Mouse (Mus musculus) right cerebral cortex, adult 18-20 months (tissue): Measurements from ENCODE around the gene Fam209.

Experiments
- DNase-seq: peaks from one replicate; pipeline ENCODE4 v3.0.0; 2022; ENCODE audit warnings: mixed read lengths

The Fam209 gene

DNA sequence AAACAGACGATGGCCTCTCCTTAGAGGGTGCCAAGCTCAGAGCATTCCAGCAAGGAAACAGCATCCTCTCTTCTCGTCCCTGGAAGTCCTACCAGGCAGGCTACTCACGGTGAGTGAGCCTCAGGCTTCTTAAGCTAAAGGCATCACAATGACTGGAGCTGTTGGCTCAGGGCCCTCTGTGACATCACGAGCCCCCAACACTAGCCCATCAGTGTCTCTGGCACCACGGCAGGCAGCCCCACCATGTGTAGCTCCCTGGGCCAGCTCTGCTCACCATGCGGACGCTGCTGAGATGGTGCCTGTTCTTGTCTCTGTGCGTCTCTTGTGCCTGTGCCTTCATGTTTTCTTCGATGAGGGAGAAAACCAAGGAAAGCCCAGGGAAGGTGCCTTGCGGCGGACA, at the start of gene Fam209:
Fam209 (plus strand) TSS at position 203 of the 400 bp plus-strand sequence.
- DNase-seq, result no peak

DNA sequence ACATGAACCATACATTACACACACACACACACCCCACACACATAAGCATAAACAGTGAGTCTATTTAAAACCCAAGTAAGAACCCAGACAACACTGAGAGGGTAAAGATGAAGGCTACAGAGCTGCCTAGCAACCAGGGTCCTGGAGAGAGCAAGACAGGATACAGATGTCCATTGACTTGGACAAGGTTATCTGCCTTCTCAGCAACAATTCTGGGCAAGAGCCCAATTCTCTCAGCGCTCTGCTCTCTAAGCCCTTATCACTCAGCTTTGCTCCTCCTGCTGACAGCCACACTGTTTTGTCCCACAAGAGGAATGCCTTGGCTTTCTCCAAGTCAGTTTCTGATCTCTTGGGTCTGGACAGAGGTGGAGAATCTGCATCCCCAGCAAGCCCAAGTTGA, 41.7 kb upstream of the Fam209 start:
- no peak for DNase-seq

DNA sequence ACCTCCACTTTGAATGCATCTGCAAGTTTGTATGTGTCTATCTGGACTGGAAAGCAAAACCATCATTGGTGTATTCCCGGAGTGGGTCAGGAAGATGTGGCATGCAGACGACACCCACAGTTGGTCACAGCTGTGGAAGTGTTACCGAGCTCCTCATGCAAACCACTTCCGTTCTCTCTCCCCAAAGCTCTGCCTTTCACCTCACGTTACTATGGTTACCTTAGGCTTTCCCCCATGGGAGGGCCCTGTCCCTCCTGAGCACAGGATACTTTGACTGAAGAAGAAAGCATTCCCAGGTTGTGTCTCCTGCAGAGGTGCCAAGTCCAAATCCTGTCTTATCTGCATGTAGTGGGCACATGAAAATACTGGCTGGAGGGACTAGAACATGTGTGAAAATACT, 38.6 kb upstream of the Fam209 start:
- DNase-seq, result no peak

DNA sequence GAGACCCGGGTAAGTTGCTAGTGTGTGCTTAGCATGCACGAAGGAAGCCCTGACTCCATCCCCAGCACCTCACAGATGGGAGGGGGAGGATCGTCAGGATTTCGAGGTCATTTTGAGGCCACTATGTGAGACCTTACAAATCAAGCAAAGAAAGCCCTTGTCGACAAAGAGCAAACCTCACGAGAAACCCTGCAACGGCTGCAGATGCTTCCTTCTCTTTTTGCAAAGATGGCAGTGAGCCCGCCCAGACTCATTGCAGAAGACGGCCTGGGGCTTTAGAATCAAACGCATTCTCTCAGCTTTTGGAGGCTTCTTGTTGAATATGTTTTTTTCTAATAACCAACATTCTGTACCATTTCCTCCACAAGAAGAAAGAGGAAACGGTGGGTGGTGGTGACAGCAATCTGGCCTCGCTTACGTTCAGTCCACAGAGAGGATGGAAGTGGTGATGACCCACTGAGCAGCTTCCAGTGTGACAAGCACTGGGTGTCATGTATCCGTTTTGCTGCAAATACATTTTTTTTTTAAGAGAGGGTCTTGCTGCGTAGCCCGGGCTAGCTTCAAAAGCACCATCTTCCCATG, 34.9 kb upstream of the Fam209 start:
- DNase-seq, result no peak

DNA sequence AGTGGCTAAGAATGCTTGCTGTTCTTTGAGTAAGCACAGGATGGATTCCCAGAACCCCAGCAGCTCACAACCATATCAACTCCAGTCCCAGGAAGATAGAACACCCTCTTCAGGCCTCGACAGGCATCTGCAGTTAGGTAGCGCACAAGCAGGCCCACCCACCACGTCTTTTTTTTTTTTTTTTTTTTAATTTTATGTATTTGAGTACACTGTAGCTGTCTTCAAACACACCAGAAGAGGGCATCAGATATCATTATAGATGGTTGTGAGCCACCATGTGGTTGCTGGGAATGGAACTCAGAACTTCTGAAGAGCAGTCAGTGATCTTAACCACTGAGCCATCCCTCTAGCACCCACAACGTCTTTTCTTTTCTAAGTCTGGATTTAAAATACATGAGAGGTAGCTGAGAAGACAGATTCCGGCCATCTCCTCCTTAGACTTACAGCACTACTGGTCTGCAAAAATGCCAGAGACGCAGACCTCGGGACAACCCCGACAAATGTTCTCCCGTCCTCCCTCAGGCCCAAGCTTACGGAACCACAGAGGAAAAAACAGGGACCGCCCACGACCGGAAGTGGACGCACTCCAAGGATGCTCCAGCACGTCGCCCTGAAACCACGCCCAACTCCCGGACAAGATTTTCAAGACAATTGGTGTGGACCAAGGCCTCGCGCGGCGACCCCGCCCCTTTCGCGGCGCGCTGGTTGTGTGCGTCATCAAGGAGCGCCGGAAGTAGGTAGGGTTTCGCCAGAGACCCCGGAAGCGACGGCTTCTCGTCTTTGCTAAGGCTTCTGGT, 32.3 kb upstream of the Fam209 start, which contains the start of gene Rtf2:
Rtf2 (plus strand) TSS at position 714 of the 797 bp plus-strand sequence.
- DNase-seq, result peak; percentile 99

DNA sequence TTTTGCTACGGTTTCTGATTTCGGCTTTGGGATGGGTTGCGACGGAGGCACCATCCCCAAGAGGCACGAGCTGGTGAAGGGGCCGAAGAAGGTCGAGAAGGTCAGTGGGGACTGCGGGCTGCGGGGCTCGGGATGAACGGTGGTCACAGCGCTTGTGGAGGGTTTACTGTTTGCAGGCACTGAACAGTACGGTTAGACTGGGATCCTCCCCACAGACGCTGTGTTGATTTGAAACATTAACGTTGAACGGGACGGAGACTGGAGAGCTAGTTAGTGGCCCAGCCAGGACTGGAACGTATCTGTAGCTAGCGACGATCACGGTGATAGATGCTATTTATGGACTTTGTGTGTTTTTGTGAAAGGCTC, 31.7 kb upstream of the Fam209 start:
- DNase-seq, result no peak

DNA sequence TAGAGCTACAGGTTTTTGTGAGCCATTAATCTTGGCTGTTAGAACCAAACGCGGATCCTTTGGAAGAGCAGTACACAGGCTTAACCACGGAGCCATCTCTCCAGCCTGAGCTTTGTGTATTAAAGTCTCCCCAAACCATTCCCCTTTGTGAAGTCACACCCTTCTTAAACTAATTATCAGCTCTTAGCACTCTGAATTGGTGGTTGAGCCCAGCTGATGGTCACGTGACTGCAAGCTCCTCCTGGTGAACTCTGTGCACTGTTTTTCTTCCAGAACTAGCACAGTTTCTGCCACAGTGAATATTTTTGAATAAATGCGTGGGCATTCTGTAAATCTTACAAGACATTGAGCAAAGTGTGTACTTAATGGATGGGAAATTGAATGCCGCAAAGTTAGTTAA, 31.1 kb upstream of the Fam209 start:
- no peak for DNase-seq

DNA sequence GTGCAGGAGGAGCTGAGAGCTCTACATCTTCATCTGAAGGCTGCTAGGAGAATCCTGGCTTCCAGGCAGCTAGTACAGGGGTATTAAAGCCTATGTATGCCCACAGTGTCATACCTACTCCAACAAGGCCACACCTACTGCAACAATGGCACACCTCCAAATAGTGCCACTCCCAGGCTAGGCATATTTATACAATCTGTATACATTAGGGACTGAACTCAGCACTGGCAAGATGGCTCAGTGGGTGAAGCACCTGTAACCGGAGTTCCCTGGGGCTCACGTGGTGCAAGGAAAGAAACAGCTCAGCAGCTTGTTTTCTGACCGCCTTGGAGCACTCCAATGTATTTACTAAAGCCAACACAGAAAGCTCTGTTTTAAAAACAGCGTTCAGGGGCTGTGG, 26.7 kb upstream of the Fam209 start:
- DNase-seq, result no peak

DNA sequence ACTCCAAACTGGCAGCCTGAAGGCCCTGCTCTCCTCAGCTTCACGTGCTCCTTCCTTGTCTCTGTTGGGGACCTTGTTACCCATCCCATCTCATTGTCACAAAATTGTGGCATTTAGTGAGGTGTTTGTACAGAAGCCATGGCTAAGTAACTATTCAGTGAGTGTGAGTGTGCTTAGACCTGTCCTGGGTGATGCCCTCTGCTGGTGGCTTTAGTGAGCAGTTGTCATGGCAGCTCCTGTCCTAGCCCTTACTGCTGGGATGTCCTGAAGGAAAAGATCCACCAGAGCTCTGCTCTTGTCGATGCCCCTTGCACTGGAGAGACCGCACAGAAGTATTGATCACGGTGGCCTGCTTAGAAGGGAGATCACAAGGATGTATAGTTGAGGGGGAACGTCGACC, 25.0 kb upstream of the Fam209 start:
- DNase-seq, result no peak

DNA sequence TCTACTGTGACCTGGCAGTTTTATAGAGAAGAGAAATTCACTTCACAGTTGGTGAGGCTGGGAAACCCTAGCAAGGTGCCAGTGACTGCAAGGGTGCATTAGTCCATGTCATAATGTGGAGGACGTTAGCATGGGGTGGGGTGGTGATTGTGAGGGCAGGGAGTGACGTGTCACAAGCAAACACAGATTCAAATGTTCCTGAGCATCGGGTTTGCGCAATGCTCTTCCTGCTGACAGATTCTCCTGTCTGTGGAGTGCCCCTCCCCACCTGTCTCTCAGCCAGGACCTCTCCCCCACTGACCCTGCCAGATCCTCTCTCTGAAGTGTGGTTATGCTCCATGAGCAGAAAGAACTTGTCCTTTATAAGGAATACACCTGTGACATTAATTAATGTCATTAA, 24.0 kb upstream of the Fam209 start:
- DNase-seq, result no peak

DNA sequence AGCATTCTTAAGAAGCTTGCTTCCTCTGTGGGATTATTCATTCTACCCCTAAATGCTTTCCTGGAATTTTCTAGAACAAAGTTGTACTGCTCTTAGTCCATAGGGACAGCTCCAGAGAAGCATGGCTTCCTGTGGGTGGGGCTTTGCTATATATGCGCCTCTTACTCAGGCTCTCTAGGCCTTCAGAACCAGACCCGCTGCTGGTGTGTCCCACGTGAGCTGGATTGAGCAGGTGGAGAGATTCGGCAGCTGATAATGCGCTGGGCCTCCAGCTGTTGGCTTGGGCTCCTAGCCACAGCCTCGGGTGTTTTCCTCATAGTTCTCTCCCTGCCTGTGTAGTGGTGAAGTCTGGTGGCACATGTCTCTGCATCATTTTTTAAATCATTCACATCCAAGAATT, 21.7 kb upstream of the Fam209 start:
- no peak for DNase-seq

DNA sequence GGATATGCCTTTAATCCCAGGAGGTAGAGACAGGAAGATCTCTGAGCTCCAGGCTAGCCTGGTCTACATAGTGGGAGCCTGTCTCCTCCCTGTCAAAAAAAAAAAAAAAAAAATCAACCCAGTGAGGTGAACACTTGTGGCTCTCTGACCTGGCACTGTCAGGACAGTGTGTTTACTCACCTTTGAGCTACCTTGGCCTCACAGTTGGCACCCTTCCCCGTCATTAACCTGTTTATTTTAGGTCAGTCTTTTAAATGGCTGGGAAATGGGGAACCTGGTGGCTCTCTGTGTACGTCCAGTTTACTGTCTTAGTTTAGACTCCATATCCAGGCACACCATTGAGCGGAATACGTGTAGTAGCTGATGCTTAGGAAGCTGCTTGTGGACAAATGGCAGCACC, 20.3 kb upstream of the Fam209 start:
- DNase-seq, result no peak

DNA sequence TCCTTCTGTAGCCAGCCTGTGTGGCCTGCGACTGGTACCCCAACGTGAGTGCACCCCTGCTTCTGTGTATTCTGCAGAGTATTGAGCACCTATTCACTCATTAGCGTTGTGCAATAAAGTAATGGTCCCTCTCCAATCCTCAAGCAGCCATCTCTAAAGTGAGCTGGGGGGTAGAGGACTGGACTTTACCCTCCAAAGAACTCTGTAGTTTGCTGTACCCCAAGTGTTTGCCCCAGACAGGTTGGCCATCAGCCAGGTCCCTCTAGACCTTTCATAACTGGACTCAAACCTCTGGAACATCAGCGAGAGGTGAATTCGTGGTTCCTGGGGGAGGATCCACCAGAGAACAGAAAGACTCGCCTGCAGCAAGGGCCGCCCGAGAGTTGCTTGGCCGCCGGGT, 19.9 kb upstream of the Fam209 start:
- no peak for DNase-seq

DNA sequence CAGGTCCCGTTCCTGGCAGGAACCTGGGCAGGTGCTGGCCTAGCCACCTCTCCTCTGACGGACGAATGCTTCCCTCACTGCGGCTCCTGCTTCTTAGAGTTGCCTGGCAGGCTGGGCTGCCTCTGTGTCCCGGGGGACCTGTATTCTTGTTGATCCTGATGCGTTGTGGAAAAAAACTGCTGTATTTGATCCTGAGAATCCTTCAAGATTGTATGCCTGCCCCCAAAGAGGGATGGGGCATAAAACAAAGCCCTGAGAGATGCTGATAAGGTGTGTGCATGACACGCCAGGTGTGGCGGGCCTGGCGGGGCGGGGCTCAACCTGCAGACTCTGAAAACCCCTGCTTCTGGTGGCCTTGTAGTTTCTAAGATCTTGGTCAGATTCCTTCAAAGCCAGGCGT, 13.8 kb upstream of the Fam209 start, which contains the start of gene Gcnt7:
Gcnt7 (minus strand) TSS at position 101 of the 400 bp plus-strand sequence.
- DNase-seq, result no peak

DNA sequence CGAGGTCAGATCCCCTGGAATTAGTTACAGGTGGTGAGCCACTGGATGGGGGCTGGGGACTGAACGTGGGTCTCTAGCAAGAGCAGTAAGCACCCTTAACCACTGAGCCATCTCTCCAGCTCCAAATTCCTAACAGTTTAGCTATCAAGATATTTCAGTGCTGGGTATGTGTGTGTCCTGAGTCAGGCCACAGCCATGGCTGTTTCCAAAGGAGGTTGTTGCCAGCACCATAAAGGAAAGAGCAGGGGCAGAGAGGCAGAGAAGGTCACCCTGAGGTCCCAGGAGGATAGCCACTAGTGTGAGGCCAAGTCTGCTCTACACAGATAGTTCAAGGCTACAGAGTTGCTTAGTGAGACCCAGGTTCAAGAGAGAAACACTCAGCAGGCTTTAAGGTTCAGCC, 11.7 kb upstream of the Fam209 start:
- no peak for DNase-seq

DNA sequence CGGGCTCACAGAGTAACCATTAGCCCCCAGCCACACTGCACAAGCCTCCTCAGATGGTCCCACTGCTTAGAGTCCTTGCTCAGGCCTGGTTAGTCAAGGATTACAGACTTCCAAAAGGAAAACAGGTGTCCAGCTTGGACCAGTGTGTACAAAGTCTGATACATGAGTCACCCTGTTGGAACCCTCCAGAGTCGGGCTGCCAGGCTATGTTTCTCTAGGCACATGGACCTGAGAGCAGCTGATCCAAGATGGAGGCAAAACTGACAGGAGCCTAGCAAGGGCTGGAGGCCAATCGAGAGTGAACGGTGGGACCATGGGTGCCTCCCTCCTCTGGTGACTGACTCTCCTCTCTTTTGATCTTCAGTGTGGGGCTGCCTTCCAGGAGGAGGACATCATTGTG, 9.5 kb upstream of the Fam209 start:
- no peak for DNase-seq

DNA sequence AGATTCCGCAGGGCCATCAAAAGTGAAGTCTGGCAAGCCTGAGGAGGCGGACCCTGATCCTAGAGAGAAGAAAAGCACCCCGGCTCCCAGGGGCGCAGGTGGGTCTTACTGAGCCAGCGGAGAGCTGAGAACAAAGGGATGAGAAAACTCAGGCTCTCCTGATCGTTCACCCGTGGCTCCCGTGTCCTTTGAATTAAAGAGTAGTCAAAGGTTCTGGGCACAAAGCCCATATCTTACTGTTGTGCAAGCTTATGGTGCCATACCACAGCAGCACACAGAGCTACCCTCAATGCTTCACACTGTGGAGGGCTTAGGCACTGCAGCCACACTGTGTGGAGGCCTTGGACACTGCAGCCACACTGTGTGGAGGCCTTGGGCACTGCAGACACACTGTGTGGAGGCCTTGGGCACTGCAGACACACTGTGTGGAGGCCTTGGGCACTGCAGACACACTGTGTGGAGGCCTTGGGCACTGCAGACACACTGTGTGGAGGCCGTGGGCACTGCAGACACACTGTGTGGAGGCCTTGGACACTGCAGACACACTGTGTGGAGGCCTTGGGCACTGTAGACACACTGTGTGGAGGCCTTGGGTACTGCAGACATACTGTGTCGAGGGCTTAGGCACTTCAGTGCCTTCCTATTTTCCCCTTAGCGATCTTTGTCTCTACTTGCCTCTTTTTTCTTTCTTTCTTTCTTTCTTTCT, 5.7 kb upstream of the Fam209 start:
- DNase-seq, result no peak

DNA sequence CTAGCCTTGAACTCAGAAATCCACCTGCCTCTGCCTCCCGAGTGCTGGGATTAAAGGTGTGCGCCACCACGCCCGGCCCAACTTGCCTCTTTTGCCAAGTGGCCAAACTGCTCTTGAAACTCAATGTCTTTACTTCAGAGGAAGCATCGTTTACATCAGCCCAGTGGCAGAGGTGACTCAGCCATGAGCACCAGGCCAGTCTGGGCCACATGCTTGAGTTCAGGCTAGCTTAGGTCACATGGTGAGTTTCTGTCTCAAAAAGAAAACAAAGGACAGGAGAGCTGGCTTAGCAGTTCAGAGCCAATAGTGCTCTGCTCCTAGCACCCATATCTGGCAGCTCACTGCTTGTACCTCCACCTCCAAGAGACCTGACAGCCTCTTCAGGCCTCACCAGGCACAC, 5.1 kb upstream of the Fam209 start:
- no peak for DNase-seq

DNA sequence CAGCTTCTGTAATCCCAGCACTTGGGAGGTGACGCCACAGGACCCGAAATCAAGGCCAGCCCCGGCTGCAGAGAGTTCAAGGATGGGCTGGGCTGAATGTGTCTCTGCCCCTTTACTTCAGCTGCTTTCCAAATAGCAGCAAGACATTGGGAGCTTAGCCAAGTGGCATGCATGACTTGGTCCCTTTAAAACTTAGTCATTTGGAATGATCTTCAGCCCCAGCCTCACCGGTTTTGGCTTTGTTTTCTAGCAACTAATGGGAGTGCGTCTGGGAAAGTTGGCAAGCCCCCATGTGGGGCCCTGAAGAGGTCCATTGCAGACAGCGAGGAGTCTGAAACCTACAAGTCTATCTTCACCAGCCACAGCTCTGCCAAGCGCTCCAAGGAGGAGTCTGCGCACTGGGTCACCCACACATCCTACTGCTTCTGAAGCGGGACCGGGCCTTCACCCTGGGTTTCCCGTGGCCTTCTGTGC, 3.9 kb upstream of the Fam209 start:
- DNase-seq, result no peak

DNA sequence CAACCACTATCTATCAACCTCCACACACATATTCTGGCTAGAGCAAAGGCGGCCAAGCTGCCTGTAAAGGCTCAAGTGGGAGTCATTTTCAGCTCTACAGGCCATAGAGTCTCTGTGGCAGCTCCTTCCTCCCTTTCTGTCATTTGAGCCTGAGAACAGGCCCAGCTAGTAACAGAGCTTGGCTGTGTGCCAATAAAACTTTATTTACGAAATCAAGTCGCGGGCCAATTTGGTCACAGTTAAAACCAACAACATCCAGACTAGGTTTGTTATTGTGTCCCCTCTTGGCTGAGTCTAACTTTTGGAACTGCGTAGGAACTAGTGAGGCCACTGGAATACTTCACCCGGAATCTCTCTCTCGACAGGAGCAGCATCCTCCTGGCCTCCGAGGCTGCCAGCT, 1.3 kb downstream of the Fam209 start:
- DNase-seq, result no peak

DNA sequence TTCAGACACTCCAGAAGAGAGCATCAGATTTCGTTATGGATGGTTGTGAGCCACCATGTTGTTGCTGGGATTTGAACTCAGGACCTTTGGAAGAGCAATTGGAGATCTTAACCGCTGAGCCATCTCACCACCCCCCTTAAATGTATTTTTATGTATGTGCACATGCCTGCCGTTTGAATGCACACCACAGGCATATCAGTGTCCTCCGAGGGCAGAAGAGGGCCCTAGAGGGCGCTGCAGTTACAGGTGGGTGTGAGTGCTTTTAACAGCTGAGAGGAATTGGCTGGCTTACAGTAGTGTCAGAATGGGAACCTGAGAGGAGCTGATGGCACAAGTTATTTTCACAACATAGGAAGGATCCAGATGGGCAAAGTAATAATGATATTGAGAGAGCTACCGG, 2.6 kb downstream of the Fam209 start:
- DNase-seq, result no peak

DNA sequence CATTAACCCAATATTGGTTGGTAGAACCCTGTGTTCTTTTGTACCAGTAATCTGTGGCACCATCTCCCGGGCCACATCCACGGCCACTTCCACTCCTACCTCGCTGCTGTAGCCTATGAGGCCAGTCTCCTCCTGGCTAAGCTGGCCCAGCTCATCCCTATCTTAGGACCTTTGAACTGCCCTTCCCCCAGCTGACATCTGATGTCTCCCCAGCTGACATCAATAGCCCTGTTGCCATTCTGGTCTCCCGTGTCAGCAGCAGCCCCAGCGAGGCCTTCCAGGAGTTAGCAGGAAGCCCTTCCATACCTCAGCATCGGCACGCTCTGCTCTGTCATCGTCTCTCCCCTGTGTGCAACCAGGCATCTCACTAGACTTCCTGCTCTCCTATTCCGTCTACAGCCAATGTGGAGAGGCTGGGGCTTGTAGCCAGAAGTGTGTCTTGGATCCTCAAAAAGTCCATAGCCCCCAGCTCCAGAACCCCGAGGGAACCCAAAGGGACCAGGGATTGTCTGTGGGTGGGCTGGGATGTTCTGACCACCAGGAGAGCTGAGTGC, 4.5 kb downstream of the Fam209 start:
- DNase-seq, result no peak

DNA sequence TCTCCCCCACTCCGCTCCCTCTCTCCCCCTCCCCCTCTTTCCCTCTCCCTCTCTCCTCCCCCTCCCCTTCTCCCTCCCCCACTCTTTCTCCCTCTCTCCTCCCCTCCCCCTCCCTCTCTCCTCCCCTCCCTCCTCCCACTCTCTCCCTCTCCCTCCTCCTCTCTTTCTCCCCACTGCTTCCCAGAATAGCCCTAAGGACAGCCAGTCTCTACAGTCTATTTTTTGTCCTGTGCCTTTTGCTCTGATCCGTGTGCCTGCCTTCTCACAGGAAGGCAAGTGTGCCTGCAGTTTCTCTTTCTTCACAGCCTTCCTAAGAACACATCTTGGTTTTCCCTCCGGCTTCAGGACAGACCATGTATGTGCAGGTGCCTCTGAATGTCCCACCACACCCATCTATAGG, 5.0 kb downstream of the Fam209 start:
- DNase-seq, result no peak

DNA sequence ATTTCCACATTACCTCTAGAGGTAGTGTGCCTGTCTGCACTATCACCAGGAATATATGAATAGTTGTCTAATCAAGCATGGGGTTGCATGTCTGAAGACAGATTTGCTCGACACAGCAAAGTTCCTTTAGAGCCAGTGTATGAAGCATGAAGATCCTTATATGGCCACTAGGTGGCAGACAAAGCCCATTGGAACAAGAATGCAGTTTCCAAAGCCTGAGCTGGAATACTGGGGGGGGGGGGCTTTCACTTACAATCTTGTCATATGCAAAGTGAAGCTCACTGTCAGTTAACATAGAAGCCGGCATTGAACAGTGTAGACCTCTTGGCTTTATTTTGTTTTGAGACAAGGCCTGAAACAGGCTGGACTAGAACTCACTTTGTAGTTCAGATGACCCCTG, 5.5 kb downstream of the Fam209 start:
- DNase-seq, result peak; percentile 46
